Mouse (Mus musculus): ENCODE results near the gene Mab21l1. TPM values are rescaled to one million over a fixed set of nuclear protein-coding genes. Genes with fewer than 3 reads are reported as not detected.

The Mab21l1 gene
- polyA plus RNA-seq, 1 experiment from 2014 or later, result 20.0 TPM

GRCm38 (mm10) chr3:55775245-55775644 lies 7.1 kb upstream of the Mab21l1 start:
- 0 out of 2 replicates have a peak, but pooled peaks have one; percentile 42 for ATAC-seq (ENCODE audit: insufficient read depth, low FRiP score, low TSS enrichment)
- Histone ChIP-seq H3K9me3 (ENCODE audit: control insufficient read depth, low read length) (no peaks in the 10 kb centered on the region), H3K27me3 (ENCODE audit: control insufficient read depth, insufficient read depth, low read length) (peaks cover 6% of the 10 kb centered on the region), H3K4me1 (ENCODE audit: control insufficient read depth, insufficient read depth, low read length) (no peaks in the 10 kb centered on the region), H3K4me3 (ENCODE audit: low read depth, low read length) (no peak overlapping the region), H3K36me3 (ENCODE audit: control insufficient read depth, insufficient read depth, low read length) (no peaks in the 10 kb centered on the region), H3K9ac (ENCODE audit: low read length) (no peak overlapping the region), H3K27ac (ENCODE audit: low read depth, low read length) (no peak overlapping the region), H3K4me2 (ENCODE audit: low read depth) (no peak overlapping the region)
- DNase-seq (ENCODE audit: low spot score), result peak; percentile 37
- 23% methylated on average over 7 of the region's 7 CpGs for WGBS

GRCm38 (mm10) chr3:55775753-55776152 lies 6.6 kb upstream of the Mab21l1 start:
- ATAC-seq (ENCODE audit: insufficient read depth, low FRiP score, low TSS enrichment), result no peak
- H3K27ac ChIP-seq (ENCODE audit: low read depth, low read length), result no peak overlapping the region

GRCm38 (mm10) chr3:55777501-55777900 lies 4.8 kb upstream of the Mab21l1 start:
- Histone ChIP-seq H3K27ac (ENCODE audit: low read depth, low read length) (no peak overlapping the region), H3K4me1 (ENCODE audit: control insufficient read depth, insufficient read depth, low read length) (peaks cover 7% of the 10 kb centered on the region), H3K9me3 (ENCODE audit: control insufficient read depth, low read length) (no peaks in the 10 kb centered on the region), H3K9ac (ENCODE audit: low read length) (no peak overlapping the region), H3K4me3 (ENCODE audit: low read depth, low read length) (no peak overlapping the region), H3K27me3 (ENCODE audit: control insufficient read depth, insufficient read depth, low read length) (peaks cover 24% of the 10 kb centered on the region), H3K4me2 (ENCODE audit: low read depth) (no peak overlapping the region), H3K36me3 (ENCODE audit: control insufficient read depth, insufficient read depth, low read length) (no peaks in the 10 kb centered on the region)
- DNase-seq (ENCODE audit: low spot score) (no peak), ATAC-seq (ENCODE audit: insufficient read depth, low FRiP score, low TSS enrichment) (no peak)
- 53% methylated on average over 4 of the region's 4 CpGs for WGBS

More at GRCm38 (mm10) chr3:55775753-55776152, 6.6 kb upstream of the Mab21l1 start:
- H3K27me3 ChIP-seq (ENCODE audit: control insufficient read depth, insufficient read depth, low read length), result peaks cover 9% of the 10 kb centered on the region
- H3K9ac ChIP-seq (ENCODE audit: low read length), result no peak overlapping the region
- no peaks in the 10 kb centered on the region for H3K36me3 ChIP-seq (ENCODE audit: control insufficient read depth, insufficient read depth, low read length)
- no peak overlapping the region for H3K4me2 ChIP-seq (ENCODE audit: low read depth)
- peaks cover 2% of the 10 kb centered on the region for H3K4me1 ChIP-seq (ENCODE audit: control insufficient read depth, insufficient read depth, low read length)
- 82% methylated on average over 6 of the region's 6 CpGs for WGBS
- H3K9me3 ChIP-seq (ENCODE audit: control insufficient read depth, low read length), result no peaks in the 10 kb centered on the region
- H3K4me3 ChIP-seq (ENCODE audit: low read depth, low read length), result no peak overlapping the region
- DNase-seq (ENCODE audit: low spot score), result no peak

- H3K4me2 ChIP-seq (ENCODE audit: low read depth), result no peak overlapping the region
- H3K4me3 ChIP-seq (ENCODE audit: low read depth, low read length), result no peak overlapping the region
- no peaks in the 10 kb centered on the region for H3K36me3 ChIP-seq (ENCODE audit: control insufficient read depth, insufficient read depth, low read length)
- H3K9me3 ChIP-seq (ENCODE audit: control insufficient read depth, low read length), result no peaks in the 10 kb centered on the region
- DNase-seq (ENCODE audit: low spot score) (no peak), ATAC-seq (ENCODE audit: insufficient read depth, low FRiP score, low TSS enrichment) (no peak)
- WGBS, result 14% methylated on average over 8 of the region's 8 CpGs
- H3K27ac ChIP-seq (ENCODE audit: low read depth, low read length), result no peak overlapping the region
- H3K4me1 ChIP-seq (ENCODE audit: control insufficient read depth, insufficient read depth, low read length), result peaks cover 22% of the 10 kb centered on the region
- H3K27me3 ChIP-seq (ENCODE audit: control insufficient read depth, insufficient read depth, low read length), result peaks cover 40% of the 10 kb centered on the region
- no peak overlapping the region for H3K9ac ChIP-seq (ENCODE audit: low read length)
Measured at GRCm38 (mm10) chr3:55778764-55779730, 3.3 kb upstream of the Mab21l1 start.

- H3K36me3 ChIP-seq (ENCODE audit: control insufficient read depth, insufficient read depth, low read length), result no peaks in the 10 kb centered on the region
- peaks cover 24% of the 10 kb centered on the region for H3K4me1 ChIP-seq (ENCODE audit: control insufficient read depth, insufficient read depth, low read length)
- H3K4me2 ChIP-seq (ENCODE audit: low read depth), result peak overlapping the region; percentile 32
- peak overlapping the region; percentile 1; the same call in 1 of the 2 replicates for H3K4me3 ChIP-seq (ENCODE audit: low read depth, low read length)
- peak; percentile 71 for DNase-seq (ENCODE audit: low spot score)
- no peaks in the 10 kb centered on the region for H3K9me3 ChIP-seq (ENCODE audit: control insufficient read depth, low read length)
- ATAC-seq (ENCODE audit: insufficient read depth, low FRiP score, low TSS enrichment), result peak; percentile 56
- H3K9ac ChIP-seq (ENCODE audit: low read length), result peak overlapping the region; percentile 12; the same call in 1 of the 2 replicates
- WGBS, result 0% methylated on average over 53 of the region's 53 CpGs
- peak overlapping the region; percentile 72 for H3K27ac ChIP-seq (ENCODE audit: low read depth, low read length)
- H3K27me3 ChIP-seq (ENCODE audit: control insufficient read depth, insufficient read depth, low read length), result peaks cover 45% of the 10 kb centered on the region
Measured at GRCm38 (mm10) chr3:55780120-55781070, 1.9 kb upstream of the Mab21l1 start.

GRCm38 (mm10) chr3:55781429-55782055 lies 768 bp upstream of the Mab21l1 start:
- no peak overlapping the region for H3K27ac ChIP-seq (ENCODE audit: low read depth, low read length)
- no peak for DNase-seq (ENCODE audit: low spot score)
- H3K9ac ChIP-seq (ENCODE audit: low read length), result no peak overlapping the region

GRCm38 (mm10) chr3:55782771-55783170 lies 461 bp downstream of the Mab21l1 start:
- peak overlapping the region; percentile 34; the same call in 1 of the 2 replicates for H3K27ac ChIP-seq (ENCODE audit: low read depth, low read length)
- no peak for ATAC-seq (ENCODE audit: insufficient read depth, low FRiP score, low TSS enrichment)
- H3K27me3 ChIP-seq (ENCODE audit: control insufficient read depth, insufficient read depth, low read length), result peaks cover 57% of the 10 kb centered on the region
- DNase-seq (ENCODE audit: low spot score), result peak; percentile 70
- peak overlapping the region; percentile 41 for H3K9ac ChIP-seq (ENCODE audit: low read length)
- H3K4me1 ChIP-seq (ENCODE audit: control insufficient read depth, insufficient read depth, low read length), result peaks cover 24% of the 10 kb centered on the region
- no peaks in the 10 kb centered on the region for H3K36me3 ChIP-seq (ENCODE audit: control insufficient read depth, insufficient read depth, low read length)
- H3K4me3 ChIP-seq (ENCODE audit: low read depth, low read length), result peak overlapping the region; percentile 36
- no peaks in the 10 kb centered on the region for H3K9me3 ChIP-seq (ENCODE audit: control insufficient read depth, low read length)
- peak overlapping the region; percentile 57 for H3K4me2 ChIP-seq (ENCODE audit: low read depth)
- WGBS, result 0% methylated on average over 22 of the region's 22 CpGs

More at GRCm38 (mm10) chr3:55781429-55782055, 768 bp upstream of the Mab21l1 start:
- H3K4me2 ChIP-seq (ENCODE audit: low read depth), result no peak overlapping the region; the same call in 1 of the 2 replicates
- no peak for ATAC-seq (ENCODE audit: insufficient read depth, low FRiP score, low TSS enrichment)
- H3K4me1 ChIP-seq (ENCODE audit: control insufficient read depth, insufficient read depth, low read length), result peaks cover 24% of the 10 kb centered on the region
- H3K9me3 ChIP-seq (ENCODE audit: control insufficient read depth, low read length), result no peaks in the 10 kb centered on the region
- H3K4me3 ChIP-seq (ENCODE audit: low read depth, low read length), result no peak overlapping the region
- H3K36me3 ChIP-seq (ENCODE audit: control insufficient read depth, insufficient read depth, low read length), result no peaks in the 10 kb centered on the region
- WGBS, result 7% methylated on average over 5 of the region's 5 CpGs
- H3K27me3 ChIP-seq (ENCODE audit: control insufficient read depth, insufficient read depth, low read length), result peaks cover 53% of the 10 kb centered on the region

Measured in neural tube, embryonic 11.5 days (tissue).